Mouse (Mus musculus) thymus, adult 2 months (tissue): ENCODE data around the gene Gstm4.
"Not testable (repeated sequence)": the region's sequence is repeated elsewhere in the genome, so short reads cannot be mapped to it uniquely, and the experiment has no call there.

Experiments used
- CTCF ChIP-seq: fragments of 200-500 bp; IDR thresholded peaks from 2 replicates; pipeline ENCODE4 v1.5.1; 2012; ENCODE audit warnings: mild to moderate bottlenecking, control low read depth, low read length, moderate library complexity, borderline replicate concordance; ENCODE audit not compliant: control insufficient read depth, poor library complexity, insufficient read depth; ENCODE audit errors: extremely low read depth
- POLR2A ChIP-seq: fragments of 200-500 bp; IDR thresholded peaks from 2 replicates; pipeline ENCODE4 v1.6.1; 2012; ENCODE audit warnings: mild to moderate bottlenecking, low read length, control low read depth, moderate library complexity; ENCODE audit not compliant: control insufficient read depth, poor library complexity, insufficient read depth; ENCODE audit errors: extremely low read depth

GRCm38 (mm10) chr3:108016468-108016867, 28.2 kb downstream of the Gstm4 start:
- TF ChIP-seq POLR2A, CTCF: not testable (repeated sequence)
